Mouse (Mus musculus) left cerebral cortex, adult 11 months (tissue): ENCODE measurements around the gene Tmem125.
"Not testable (repeated sequence)": the region's sequence is repeated elsewhere in the genome, so short reads cannot be mapped to it uniquely, and the experiment has no call there.

Source experiments
- DNase-seq: peaks from one replicate; pipeline ENCODE4 v3.0.0; 2022; ENCODE audit warnings: low spot score

The Tmem125 gene

GRCm38 (mm10) chr4:118543592-118544260 is at the start of gene Tmem125:
Tmem125 (minus strand) TSS chr4:118544044.
- no peak for DNase-seq

GRCm38 (mm10) chr4:118589733-118590130 is 45.9 kb upstream of the Tmem125 start:
- DNase-seq, result no peak

GRCm38 (mm10) chr4:118589053-118589732 is 45.3 kb upstream of the Tmem125 start:
- DNase-seq, result no peak

- no peak for DNase-seq
These were observed 38.8 kb upstream of the Tmem125 start for GRCm38 (mm10) chr4:118582629-118583028.

- DNase-seq, result no peak
These were observed 37.7 kb upstream of the Tmem125 start for GRCm38 (mm10) chr4:118581508-118581907.

- DNase-seq, result no peak
These were observed 35.5 kb upstream of the Tmem125 start for GRCm38 (mm10) chr4:118579313-118579712.

GRCm38 (mm10) chr4:118576097-118576496 is 32.3 kb upstream of the Tmem125 start:
- DNase-seq, result peak; percentile 78

GRCm38 (mm10) chr4:118571441-118571840 is 27.6 kb upstream of the Tmem125 start:
- DNase-seq, result peak; percentile 63

GRCm38 (mm10) chr4:118569320-118569719 is 25.5 kb upstream of the Tmem125 start:
- no peak for DNase-seq

- no peak for DNase-seq
These were observed 24.9 kb upstream of the Tmem125 start for GRCm38 (mm10) chr4:118568709-118569108.

GRCm38 (mm10) chr4:118566161-118566676 is 22.4 kb upstream of the Tmem125 start:
- peak; percentile 48 for DNase-seq

- no peak for DNase-seq
These were observed 21.1 kb upstream of the Tmem125 start for GRCm38 (mm10) chr4:118564926-118565279.

- no peak for DNase-seq
These were observed 20.4 kb upstream of the Tmem125 start for GRCm38 (mm10) chr4:118564062-118564925.

- DNase-seq, result no peak
These were observed 9.3 kb upstream of the Tmem125 start for GRCm38 (mm10) chr4:118553039-118553649.

GRCm38 (mm10) chr4:118548130-118548480 is 4.3 kb upstream of the Tmem125 start:
- not testable (repeated sequence) for DNase-seq

- peak; percentile 50 for DNase-seq
These were observed 3.7 kb upstream of the Tmem125 start for GRCm38 (mm10) chr4:118547424-118548129.

GRCm38 (mm10) chr4:118544441-118545127 is 740 bp upstream of the Tmem125 start:
- DNase-seq, result no peak

GRCm38 (mm10) chr4:118543158-118543530 is 700 bp downstream of the Tmem125 start:
- no peak for DNase-seq

- DNase-seq, result peak; percentile 31
These were observed 1.2 kb downstream of the Tmem125 start for GRCm38 (mm10) chr4:118542510-118543157.

GRCm38 (mm10) chr4:118539904-118540303 is 3.9 kb downstream of the Tmem125 start:
- no peak for DNase-seq
